ENCODE assay signal across 9 mouse cellular contexts in the genomic region with DNA sequence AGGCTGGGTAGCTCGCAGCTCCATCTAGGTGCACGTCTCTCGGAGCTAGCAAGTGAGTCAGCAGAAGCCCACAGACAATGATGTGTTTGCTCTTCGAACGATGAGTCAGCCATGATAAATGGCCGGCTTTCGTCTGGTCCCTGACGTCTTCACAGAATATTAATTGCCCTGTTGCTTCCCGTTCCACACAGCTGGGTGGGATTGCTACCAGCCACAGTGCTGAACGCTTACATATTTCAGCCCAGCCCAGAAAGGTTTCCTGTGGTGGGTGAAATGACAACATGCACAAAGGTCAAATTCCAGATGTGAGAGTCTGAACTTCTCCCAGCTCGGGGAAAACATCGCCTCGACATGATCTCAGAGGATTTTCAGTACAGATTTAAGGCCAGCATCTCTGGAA.
DNase-seq lines count a peak whose midpoint lies in the region; ATAC-seq and TF ChIP-seq lines count a peak whose summit lies in the region.
"Had no signal": no experiment of that assay in that cellular context is flagged by ENCODE, and none has a peak within 500 bp of the region (broad histone marks: within the 10 kb centered on the region; RNA-seq: fewer than 3 reads in every experiment).

No protein-coding gene starts in this region.

- no peak overlapping the region for H3K27ac ChIP-seq in embryonic facial prominence, embryonic 11.5 days (replicated peaks; ENCODE audit: low read depth, low read length)
- H3K27ac ChIP-seq in hindbrain, embryonic 10.5 days: no peak overlapping the region; the same call in 1 of the 2 replicates
- no peak overlapping the region for H3K27ac ChIP-seq in midbrain, embryonic 15.5 days
- H3K27ac ChIP-seq: macrophage had no signal

- H3K36me3 ChIP-seq in embryonic facial prominence, embryonic 11.5 days (replicated peaks; ENCODE audit: control insufficient read depth, insufficient read depth, low read depth, low read length): no peaks in the 10 kb centered on the region
- H3K36me3 ChIP-seq in hindbrain, embryonic 10.5 days: no peaks in the 10 kb centered on the region
- no peaks in the 10 kb centered on the region for H3K36me3 ChIP-seq in midbrain, embryonic 15.5 days (replicated peaks)

- no peaks in the 10 kb centered on the region for H3K9me3 ChIP-seq in embryonic facial prominence, embryonic 11.5 days (replicated peaks; ENCODE audit: control insufficient read depth, low read length)
- no peaks in the 10 kb centered on the region for H3K9me3 ChIP-seq in hindbrain, embryonic 10.5 days
- no peaks in the 10 kb centered on the region for H3K9me3 ChIP-seq in midbrain, embryonic 15.5 days

- no peak overlapping the region for H3K9ac ChIP-seq in embryonic facial prominence, embryonic 11.5 days (replicated peaks; ENCODE audit: low read length)
- no peak overlapping the region for H3K9ac ChIP-seq in midbrain, embryonic 15.5 days

- H3K4me2 ChIP-seq in embryonic facial prominence, embryonic 11.5 days (ENCODE audit: low read depth, low read length): no peak overlapping the region
- H3K4me2 ChIP-seq in midbrain, embryonic 15.5 days: no peak overlapping the region

- no peaks in the 10 kb centered on the region for H3K4me1 ChIP-seq in lung, adult 2 months (ENCODE audit: control insufficient read depth, insufficient read depth, low read length)
- H3K4me1 ChIP-seq in embryonic facial prominence, embryonic 11.5 days (ENCODE audit: control insufficient read depth, insufficient read depth, low read length): no peaks in the 10 kb centered on the region; the same call in 1 of the 2 replicates
- H3K4me1 ChIP-seq in hindbrain, embryonic 10.5 days (replicated peaks): peaks cover 13% of the 10 kb centered on the region; the same call in 1 of the 2 replicates
- H3K4me1 ChIP-seq in midbrain, embryonic 15.5 days: no peaks in the 10 kb centered on the region

- H3K27me3 ChIP-seq in embryonic facial prominence, embryonic 11.5 days (ENCODE audit: control insufficient read depth, insufficient read depth, low read length): no peaks in the 10 kb centered on the region
- H3K27me3 ChIP-seq in hindbrain, embryonic 10.5 days (ENCODE audit: insufficient read depth, poor library complexity, severe bottlenecking): no peaks in the 10 kb centered on the region
- no peaks in the 10 kb centered on the region for H3K27me3 ChIP-seq in midbrain, embryonic 15.5 days (replicated peaks)

- H3K4me3 ChIP-seq in lung, adult 2 months (replicated peaks; ENCODE audit: extremely low read depth, low read depth, low read length): no peak overlapping the region
- H3K4me3 ChIP-seq in embryonic facial prominence, embryonic 11.5 days (ENCODE audit: low read depth, low read length): no peak overlapping the region
- H3K4me3 ChIP-seq in hindbrain, embryonic 10.5 days: no peak overlapping the region
- no peak overlapping the region for H3K4me3 ChIP-seq in midbrain, embryonic 15.5 days

- WGBS in lung, adult 2 months: 18% methylated on average over 13 of the region's 13 CpGs
- WGBS in embryonic facial prominence, embryonic 11.5 days: 18% methylated on average over 13 of the region's 13 CpGs
- WGBS in hindbrain, embryonic 10.5 days: 37% methylated on average over 13 of the region's 13 CpGs
- 53% methylated on average over 13 of the region's 13 CpGs for WGBS in midbrain, embryonic 15.5 days

- TF ChIP-seq POLR2A in lung, adult 2 months (IDR thresholded peaks at IDR 0.05; ENCODE audit: borderline replicate concordance, extremely low read depth, low read depth, low read length): no peak

- no peak for TF ChIP-seq CTCF in lung, adult 2 months (IDR thresholded peaks at IDR 0.05; ENCODE audit: insufficient read depth, low read length)

- peak; percentile 54; the same call in 1 of the 2 replicates for ATAC-seq in embryonic facial prominence, embryonic 11.5 days (replicated peaks; ENCODE audit: insufficient number of reproducible peaks, low FRiP score, low TSS enrichment, low read depth)
- ATAC-seq in midbrain, embryonic 15.5 days (replicated peaks): 0 out of 2 replicates have a peak, but pooled peaks have one; percentile 41
- no peak for ATAC-seq in activated CD4-positive, CD25-positive, alpha-beta regulatory T cell, adult 4 months
- ATAC-seq in megakaryocyte, adult 5-6 weeks (ENCODE audit: poor library complexity, severe bottlenecking): no peak

- peak; percentile 26 to 52 for DNase-seq in lung, adult 18-20 months
- no peak for DNase-seq in lung, adult 2 months
- DNase-seq in embryonic facial prominence, embryonic 11.5 days (ENCODE audit: low spot score): peak; percentile 86
- peak; percentile 66 for DNase-seq in hindbrain, embryonic 10.5 days (ENCODE audit: low spot score)
- peak; percentile 20 for DNase-seq in layer of hippocampus, adult 9-11 months

Comparison
In these comparisons a context has a peak if more than half of its experiments do, and no peak if none do; other contexts are left out.
1. ATAC-seq: peak in embryonic facial prominence, embryonic 11.5 days (single experiment) and midbrain, embryonic 15.5 days (single experiment); none in activated CD4-positive, CD25-positive, alpha-beta regulatory T cell, adult 4 months (single experiment) and megakaryocyte, adult 5-6 weeks (single experiment).